Mouse (Mus musculus): ENCODE measurements at regions not wholly inside any gene's neighbourhood (a gene's known extent, or its start where the extent isn't known, plus 50 kb on each side); places are given as distances from the start of the nearest gene placed in this dataset.

DNA sequence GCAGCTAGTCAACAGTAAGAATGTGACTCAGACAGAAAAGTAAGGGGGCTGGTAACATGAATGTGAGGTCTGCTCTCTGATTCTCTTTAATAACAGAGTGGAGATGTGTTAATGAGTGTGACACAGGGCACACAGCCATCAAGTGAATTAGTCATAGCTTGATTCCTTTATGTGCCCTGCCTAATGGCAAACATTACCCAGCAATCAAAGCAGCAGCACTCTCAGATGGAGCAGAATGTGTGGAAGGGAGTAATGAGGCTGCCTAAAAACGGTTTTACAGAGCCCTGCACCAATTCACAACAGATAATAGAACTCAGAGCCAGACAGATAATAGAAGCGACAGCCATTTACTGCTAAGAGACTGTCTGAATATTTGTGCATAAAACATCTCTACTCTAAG, 182.0 kb upstream of the Tprg start:
- no peak overlapping the region for H3K27ac ChIP-seq (replicated peaks)
- ATAC-seq (ENCODE audit: low FRiP score, low read depth): peak; percentile 88
- no peak overlapping the region for H3K9ac ChIP-seq (replicated peaks)
- H3K4me3 ChIP-seq: no peak overlapping the region
- no peaks in the 10 kb centered on the region for H3K4me1 ChIP-seq
- WGBS: 28% methylated on average over 2 of the region's 2 CpGs
- no peak overlapping the region for H3K4me2 ChIP-seq (replicated peaks)
- H3K9me3 ChIP-seq: no peaks in the 10 kb centered on the region
- no peaks in the 10 kb centered on the region for H3K36me3 ChIP-seq
- H3K27me3 ChIP-seq: no peaks in the 10 kb centered on the region

DNA sequence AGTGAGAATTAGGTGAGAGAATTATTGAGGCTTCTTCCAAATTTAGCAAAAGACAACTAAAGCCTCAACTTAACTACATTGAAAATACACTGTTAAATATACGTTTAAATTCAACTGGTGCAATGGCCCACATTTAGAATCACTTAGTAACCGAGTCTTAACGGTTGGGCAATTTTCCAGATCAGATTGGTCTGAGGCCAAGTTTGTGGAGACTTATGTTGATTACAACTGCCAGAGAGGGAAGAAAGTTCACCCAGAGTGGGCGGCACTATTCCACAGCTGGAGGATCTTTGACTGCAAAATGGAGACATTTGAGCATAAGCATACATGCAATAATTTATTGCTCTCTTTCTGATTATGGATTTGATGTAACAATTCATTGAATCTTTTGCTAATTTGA, 146.5 kb upstream of the Tprg start:
- Histone ChIP-seq H3K36me3 (no peaks in the 10 kb centered on the region), H3K4me2 (replicated peaks) (no peak overlapping the region), H3K4me3 (no peak overlapping the region), H3K9ac (replicated peaks) (no peak overlapping the region), H3K9me3 (no peaks in the 10 kb centered on the region), H3K27me3 (no peaks in the 10 kb centered on the region), H3K27ac (replicated peaks) (no peak overlapping the region), H3K4me1 (no peaks in the 10 kb centered on the region)
- no peak for ATAC-seq (ENCODE audit: low FRiP score, low read depth)
- 89% methylated on average over 4 of the region's 4 CpGs for WGBS

DNA sequence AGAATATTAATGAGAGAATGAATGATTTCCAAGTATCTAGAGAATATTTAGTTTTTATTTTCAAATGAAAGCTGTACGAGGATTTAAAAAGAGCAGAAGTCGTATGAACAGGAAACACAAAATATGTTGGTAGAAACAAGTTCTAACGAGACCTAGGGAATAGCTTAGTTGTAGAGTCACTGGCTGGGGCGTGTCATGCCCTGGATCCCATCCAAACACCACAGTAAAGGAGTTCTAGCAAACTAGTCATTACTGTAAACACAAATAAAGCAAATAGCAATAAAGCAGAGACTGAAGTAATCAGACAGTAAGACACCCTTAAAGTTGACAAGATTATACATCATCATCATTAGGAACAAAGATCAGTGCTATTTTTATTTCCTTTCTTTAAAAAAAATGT, 139.1 kb upstream of the Tprg start:
- Histone ChIP-seq H3K9me3 (no peaks in the 10 kb centered on the region), H3K9ac (replicated peaks) (no peak overlapping the region), H3K4me3 (no peak overlapping the region), H3K36me3 (no peaks in the 10 kb centered on the region), H3K27ac (replicated peaks) (no peak overlapping the region), H3K4me2 (replicated peaks) (no peak overlapping the region), H3K4me1 (no peaks in the 10 kb centered on the region), H3K27me3 (no peaks in the 10 kb centered on the region)
- 86% methylated on average over 4 of the region's 4 CpGs for WGBS
- ATAC-seq (ENCODE audit: low FRiP score, low read depth): no peak

DNA sequence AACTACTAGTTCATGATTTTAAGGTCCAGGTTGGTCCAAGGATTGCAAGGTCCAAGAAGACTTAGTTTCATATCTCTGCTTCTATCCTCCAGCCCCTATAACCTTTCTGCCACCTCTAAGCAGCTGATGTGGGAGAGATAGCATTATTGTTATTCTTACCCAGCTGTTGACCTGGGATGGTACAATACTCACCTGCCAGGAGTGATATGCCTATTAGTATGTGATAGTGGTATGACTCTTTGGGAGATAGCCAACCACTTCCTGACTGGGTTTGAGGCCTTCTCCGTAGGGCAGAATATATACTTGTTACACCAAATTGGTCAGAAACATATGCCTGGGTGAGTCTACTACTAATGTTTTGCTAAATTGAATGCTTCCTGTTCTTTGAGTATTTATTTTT, 137.4 kb upstream of the Tprg start:
- no peak for ATAC-seq (ENCODE audit: low FRiP score, low read depth)
- Histone ChIP-seq H3K27me3 (no peaks in the 10 kb centered on the region), H3K9me3 (no peaks in the 10 kb centered on the region), H3K9ac (replicated peaks) (no peak overlapping the region), H3K4me1 (no peaks in the 10 kb centered on the region), H3K4me3 (no peak overlapping the region), H3K36me3 (no peaks in the 10 kb centered on the region), H3K27ac (replicated peaks) (no peak overlapping the region), H3K4me2 (replicated peaks) (no peak overlapping the region)
- WGBS: 89% methylated on average over 1 of the region's 1 CpGs

DNA sequence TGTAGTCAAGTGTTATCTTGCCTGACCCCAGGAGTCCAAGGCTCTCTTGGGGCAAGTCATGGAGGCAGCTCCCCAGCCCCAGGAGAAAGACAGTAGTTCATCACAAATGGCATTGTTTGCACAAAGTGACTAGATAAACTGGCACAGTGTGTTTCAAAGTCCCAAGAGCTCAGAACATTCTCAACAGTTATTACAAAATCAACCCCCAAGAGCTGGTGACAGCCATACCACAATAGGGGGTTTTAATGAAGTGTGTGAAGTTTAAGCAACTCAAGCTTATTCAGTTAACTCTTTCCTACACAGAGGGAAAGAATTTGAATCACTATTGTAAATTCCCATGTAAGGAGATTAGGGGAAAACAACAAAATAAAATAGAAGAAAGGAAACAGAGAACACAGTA, 109.7 kb upstream of the Tprg start:
- H3K4me2 ChIP-seq (replicated peaks): no peak overlapping the region
- no peak overlapping the region for H3K4me3 ChIP-seq
- no peak overlapping the region for H3K9ac ChIP-seq (replicated peaks)
- ATAC-seq (ENCODE audit: low FRiP score, low read depth): no peak
- H3K9me3 ChIP-seq: no peaks in the 10 kb centered on the region
- no peaks in the 10 kb centered on the region for H3K4me1 ChIP-seq
- H3K27ac ChIP-seq (replicated peaks): no peak overlapping the region
- H3K36me3 ChIP-seq: no peaks in the 10 kb centered on the region
- no peaks in the 10 kb centered on the region for H3K27me3 ChIP-seq

DNA sequence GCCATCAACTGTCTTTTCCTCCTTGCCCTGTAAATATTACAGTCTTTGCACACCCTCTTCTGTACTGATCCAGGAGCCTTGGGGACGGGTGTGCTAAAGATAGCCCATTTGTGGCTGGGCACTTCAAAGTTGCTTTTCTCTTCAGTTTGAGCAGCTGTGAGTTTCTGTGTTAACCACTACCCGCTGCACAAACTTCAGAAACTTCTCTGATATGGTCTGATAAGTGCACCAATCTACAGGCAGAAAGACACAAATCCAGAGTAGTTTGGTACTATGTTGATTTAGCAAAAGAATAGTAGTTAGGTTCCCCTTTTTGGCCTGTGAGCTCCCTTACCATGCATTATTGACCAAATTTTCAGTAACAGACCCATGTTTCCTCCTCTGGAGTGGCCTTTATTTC, 108.6 kb upstream of the Tprg start:
- ATAC-seq (ENCODE audit: low FRiP score, low read depth): no peak
- Histone ChIP-seq H3K36me3 (no peaks in the 10 kb centered on the region), H3K4me1 (no peaks in the 10 kb centered on the region), H3K4me2 (replicated peaks) (no peak overlapping the region), H3K27ac (replicated peaks) (no peak overlapping the region), H3K27me3 (no peaks in the 10 kb centered on the region), H3K9me3 (no peaks in the 10 kb centered on the region), H3K9ac (replicated peaks) (no peak overlapping the region), H3K4me3 (no peak overlapping the region)
- 73% methylated on average over 2 of the region's 2 CpGs for WGBS

DNA sequence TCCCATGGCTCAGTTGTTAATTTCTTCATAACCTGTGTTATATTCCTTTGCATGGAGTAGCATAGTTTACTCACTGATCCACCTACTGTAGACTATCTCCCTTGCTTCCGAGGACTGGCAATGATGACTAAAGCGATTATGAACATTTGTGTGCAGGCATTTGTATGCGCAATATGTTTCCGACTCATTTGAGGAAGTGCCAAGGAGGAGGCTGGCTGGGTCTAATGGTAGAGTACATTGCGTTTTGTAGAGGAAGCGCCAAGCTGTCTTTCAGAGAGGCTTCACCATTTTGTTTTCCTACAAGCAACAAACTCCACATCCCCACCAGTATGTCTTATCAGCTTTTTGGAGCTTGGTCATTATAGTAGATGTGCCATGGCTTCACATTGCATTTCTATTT, 104.7 kb upstream of the Tprg start:
- Histone ChIP-seq H3K27me3 (no peaks in the 10 kb centered on the region), H3K9me3 (no peaks in the 10 kb centered on the region)
- WGBS: 93% methylated on average over 6 of the region's 6 CpGs

DNA sequence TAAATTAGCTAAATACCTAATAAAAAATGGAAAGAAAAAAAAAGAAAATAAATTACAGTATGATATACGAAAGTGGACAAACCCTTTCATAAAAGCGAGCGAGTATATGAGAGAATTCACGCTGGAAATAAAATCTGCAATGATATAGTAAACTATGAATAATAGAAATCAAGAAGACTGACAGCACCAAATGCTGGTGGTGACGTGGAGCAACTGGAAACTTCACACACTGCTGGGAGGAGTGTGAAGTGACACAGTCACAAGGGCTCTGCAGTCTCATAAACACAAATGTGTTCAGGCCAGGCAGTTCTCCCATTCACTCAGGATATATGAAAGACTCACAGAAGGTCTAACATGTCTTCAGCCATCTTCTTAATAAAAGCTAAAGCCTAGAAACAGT, 89.5 kb upstream of the Tprg start:
- no peak for ATAC-seq (ENCODE audit: low FRiP score, low read depth)
- no peak overlapping the region for H3K9ac ChIP-seq (replicated peaks)
- no peaks in the 10 kb centered on the region for H3K9me3 ChIP-seq

More for the DNA sequence above, 104.7 kb upstream of the Tprg start:
- Histone ChIP-seq H3K36me3 (no peaks in the 10 kb centered on the region), H3K4me2 (replicated peaks) (no peak overlapping the region), H3K9ac (replicated peaks) (no peak overlapping the region), H3K4me1 (no peaks in the 10 kb centered on the region), H3K27ac (replicated peaks) (no peak overlapping the region), H3K4me3 (no peak overlapping the region)
- ATAC-seq (ENCODE audit: low FRiP score, low read depth): no peak

DNA sequence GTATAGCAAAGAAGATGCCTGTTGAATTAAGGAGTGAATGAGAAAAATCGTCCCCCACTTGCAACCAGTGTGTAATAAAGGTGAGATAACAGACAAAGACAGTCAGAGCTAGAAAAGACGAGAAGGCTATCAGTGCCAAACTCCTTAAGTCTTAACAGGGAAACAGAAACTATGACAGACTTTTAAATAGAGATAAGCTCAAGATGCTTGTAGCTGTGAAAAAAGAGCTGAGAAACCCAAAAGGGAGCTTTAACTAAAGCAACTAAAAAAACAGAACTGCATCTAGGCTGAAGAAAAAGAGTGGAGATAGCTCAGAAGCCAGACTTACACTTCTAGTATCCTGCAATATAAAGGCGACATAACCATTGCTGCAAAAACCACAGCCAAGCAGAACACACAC, 87.8 kb upstream of the Tprg start:
- Histone ChIP-seq H3K4me2 (replicated peaks) (no peak overlapping the region), H3K4me3 (no peak overlapping the region), H3K9me3 (no peaks in the 10 kb centered on the region), H3K9ac (replicated peaks) (no peak overlapping the region), H3K27ac (replicated peaks) (no peak overlapping the region), H3K36me3 (no peaks in the 10 kb centered on the region), H3K27me3 (no peaks in the 10 kb centered on the region), H3K4me1 (no peaks in the 10 kb centered on the region)
- 76% methylated on average over 3 of the region's 3 CpGs for WGBS
- ATAC-seq (ENCODE audit: low FRiP score, low read depth): no peak

More for the DNA sequence above, 89.5 kb upstream of the Tprg start:
- Histone ChIP-seq H3K4me2 (replicated peaks) (no peak overlapping the region), H3K4me1 (no peaks in the 10 kb centered on the region), H3K27me3 (no peaks in the 10 kb centered on the region), H3K4me3 (no peak overlapping the region), H3K27ac (replicated peaks) (no peak overlapping the region), H3K36me3 (no peaks in the 10 kb centered on the region)
- 89% methylated on average over 5 of the region's 5 CpGs for whole genome bisulfite sequencing

DNA sequence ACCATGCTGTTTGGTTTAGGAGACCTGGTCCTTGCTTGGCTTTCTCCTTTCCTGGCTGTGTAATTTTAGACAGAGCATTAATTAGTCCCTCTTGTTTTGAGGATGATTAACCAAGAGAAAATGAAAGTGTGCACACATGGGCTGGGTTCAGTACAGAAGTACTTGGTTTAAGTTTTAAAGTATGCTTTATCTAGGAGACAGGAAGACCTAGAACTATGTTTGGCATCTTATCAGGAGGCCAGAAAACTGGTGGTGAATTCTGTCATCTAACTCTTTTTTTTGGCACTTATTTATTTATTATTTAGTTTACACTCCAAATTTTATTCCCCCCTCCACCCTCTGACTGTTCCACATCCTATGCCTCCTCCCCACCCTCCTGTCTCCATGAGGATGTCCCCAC, 86.6 kb upstream of the Tprg start:
- no peaks in the 10 kb centered on the region for H3K9me3 ChIP-seq
- ATAC-seq (ENCODE audit: low FRiP score, low read depth): no peak

DNA sequence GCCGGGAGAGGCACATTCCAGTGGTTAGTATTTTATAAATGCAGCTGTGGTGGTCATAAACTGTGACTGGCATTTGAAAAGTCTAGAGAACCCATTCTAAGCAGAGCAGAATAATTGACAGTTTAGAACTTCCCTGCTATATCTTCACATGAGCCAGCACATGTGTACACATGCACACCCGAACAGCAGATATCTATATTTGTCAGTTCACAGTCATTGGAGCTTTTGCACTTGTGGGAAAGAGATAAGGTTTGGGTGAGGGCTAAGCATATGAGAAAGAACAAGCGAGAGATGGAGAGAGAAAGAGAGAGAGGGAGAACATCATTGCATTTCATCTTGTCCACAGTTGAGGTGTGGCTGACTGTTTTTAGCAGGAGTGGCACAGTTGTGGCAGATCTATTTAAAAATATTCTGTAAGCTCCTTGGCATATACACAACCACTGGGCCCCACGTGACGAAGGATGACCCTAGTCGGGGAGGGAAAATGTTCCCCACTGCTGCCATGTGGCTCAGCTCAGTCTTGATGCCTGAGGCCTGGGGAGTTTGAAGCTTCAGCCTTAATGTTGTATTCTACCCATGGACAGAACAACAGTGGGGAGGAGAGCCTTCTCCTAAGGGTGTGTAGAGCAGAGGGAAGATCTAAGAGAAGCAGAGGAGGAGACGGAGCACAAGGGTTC, 85.4 kb upstream of the Tprg start:
- H3K4me2 ChIP-seq (replicated peaks): no peak overlapping the region
- no peaks in the 10 kb centered on the region for H3K9me3 ChIP-seq
- no peak overlapping the region for H3K27ac ChIP-seq (replicated peaks)
- 89% methylated on average over 7 of the region's 7 CpGs for WGBS
- no peak overlapping the region for H3K9ac ChIP-seq (replicated peaks)
- H3K4me1 ChIP-seq: no peaks in the 10 kb centered on the region
- no peaks in the 10 kb centered on the region for H3K27me3 ChIP-seq
- no peaks in the 10 kb centered on the region for H3K36me3 ChIP-seq
- no peak for ATAC-seq (ENCODE audit: low FRiP score, low read depth)
- no peak overlapping the region for H3K4me3 ChIP-seq

More for the DNA sequence above, 86.6 kb upstream of the Tprg start:
- H3K4me1 ChIP-seq: no peaks in the 10 kb centered on the region
- no peaks in the 10 kb centered on the region for H3K36me3 ChIP-seq
- H3K27ac ChIP-seq (replicated peaks): no peak overlapping the region
- no peak overlapping the region for H3K4me3 ChIP-seq
- H3K27me3 ChIP-seq: no peaks in the 10 kb centered on the region
- H3K4me2 ChIP-seq (replicated peaks): no peak overlapping the region
- no peak overlapping the region for H3K9ac ChIP-seq (replicated peaks)

DNA sequence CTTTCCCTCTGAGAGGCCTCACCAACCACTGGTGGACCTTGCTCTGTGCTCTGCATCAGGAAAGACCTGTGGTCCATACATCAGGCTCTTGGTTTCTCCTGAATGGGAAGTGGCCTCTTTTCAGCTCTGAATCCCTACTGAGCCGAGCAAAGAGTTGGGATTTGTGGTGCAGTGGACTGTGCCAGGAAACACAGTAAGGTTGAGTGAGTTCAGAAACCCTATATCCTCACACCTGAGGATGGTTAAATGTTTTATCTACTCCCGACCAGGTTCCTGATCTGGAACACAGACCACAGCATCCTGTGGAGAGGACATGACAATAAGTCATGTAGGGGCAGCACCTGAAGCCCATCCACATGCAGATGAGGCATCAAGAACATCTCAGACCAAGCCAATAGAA, 73.4 kb upstream of the Tprg start:
- H3K4me1 ChIP-seq: no peaks in the 10 kb centered on the region
- no peak for ATAC-seq (ENCODE audit: low FRiP score, low read depth)
- no peaks in the 10 kb centered on the region for H3K9me3 ChIP-seq
- no peak overlapping the region for H3K27ac ChIP-seq (replicated peaks)
- H3K36me3 ChIP-seq: no peaks in the 10 kb centered on the region
- H3K9ac ChIP-seq (replicated peaks): no peak overlapping the region
- 57% methylated on average over 2 of the region's 2 CpGs for WGBS
- H3K4me3 ChIP-seq: no peak overlapping the region
- H3K27me3 ChIP-seq: no peaks in the 10 kb centered on the region
- H3K4me2 ChIP-seq (replicated peaks): no peak overlapping the region

DNA sequence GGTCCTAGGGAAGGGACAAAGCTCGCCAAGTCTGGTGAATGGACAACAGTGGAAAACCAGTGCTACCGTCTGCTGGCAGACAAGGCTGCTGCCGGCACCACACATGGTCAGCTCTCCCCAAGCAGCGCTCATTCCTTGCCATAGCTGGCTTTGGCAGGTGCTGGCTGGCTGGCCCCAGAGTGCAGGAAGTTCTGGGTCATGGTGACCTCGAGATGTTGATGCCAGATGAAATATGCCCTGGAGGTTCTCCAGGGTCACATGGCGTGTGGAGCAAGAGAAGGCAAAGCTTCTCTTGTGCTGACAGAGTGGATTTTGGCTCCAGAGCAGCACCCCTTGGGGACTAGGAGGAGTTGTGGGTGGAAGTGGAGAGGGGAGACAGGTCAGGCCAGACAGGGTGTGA, 66.1 kb upstream of the Tprg start:
- no peak overlapping the region for H3K27ac ChIP-seq (replicated peaks)
- no peaks in the 10 kb centered on the region for H3K36me3 ChIP-seq
- no peaks in the 10 kb centered on the region for H3K4me1 ChIP-seq
- no peak for ATAC-seq (ENCODE audit: low FRiP score, low read depth)
- H3K4me2 ChIP-seq (replicated peaks): no peak overlapping the region
- 91% methylated on average over 6 of the region's 6 CpGs for WGBS
- no peak overlapping the region for H3K9ac ChIP-seq (replicated peaks)
- H3K4me3 ChIP-seq: no peak overlapping the region
- no peaks in the 10 kb centered on the region for H3K27me3 ChIP-seq
- no peaks in the 10 kb centered on the region for H3K9me3 ChIP-seq
